Mouse (Mus musculus) thymus, adult 2 months (tissue): ENCODE measurements at regions not wholly inside any gene's neighbourhood (a gene's known extent, or its start where the extent isn't known, plus 50 kb on each side); places are given as distances from the start of the nearest gene placed in this dataset.

Experiments used
- DNase-seq: peaks from one replicate; pipeline ENCODE4 v3.0.0; 2021
- H3K27ac ChIP-seq: fragments of 200-500 bp; 2 replicates; pipeline ENCODE4 v1.5.1; 2012; ENCODE audit warnings: low read length, control low read depth; ENCODE audit not compliant: control insufficient read depth, insufficient read depth
- H3K27me3 ChIP-seq: fragments of 200-500 bp; 2 replicates; pipeline ENCODE4 v1.6.1; 2012; ENCODE audit warnings: mild to moderate bottlenecking, low read length, moderate library complexity, mixed read lengths; ENCODE audit not compliant: control insufficient read depth, insufficient read depth
- H3K36me3 ChIP-seq: fragments of 200-500 bp; 2 replicates; pipeline ENCODE4 v1.6.1; 2012; ENCODE audit warnings: mild to moderate bottlenecking, low read length, moderate library complexity; ENCODE audit not compliant: control insufficient read depth, insufficient read depth
- H3K4me1 ChIP-seq: fragments of 200-500 bp; replicated peaks from 2 replicates; pipeline ENCODE4 v1.6.1; 2012; ENCODE audit warnings: low read length; ENCODE audit not compliant: control insufficient read depth, insufficient read depth
- H3K4me3 ChIP-seq: fragments of 200-500 bp; 2 replicates; pipeline ENCODE4 v1.5.1; 2012; ENCODE audit warnings: mild to moderate bottlenecking, low read length, control low read depth, moderate library complexity; ENCODE audit not compliant: control insufficient read depth, insufficient read depth
- CTCF ChIP-seq: fragments of 200-500 bp; IDR thresholded peaks from 2 replicates; pipeline ENCODE4 v1.5.1; 2012; ENCODE audit warnings: mild to moderate bottlenecking, control low read depth, low read length, moderate library complexity, borderline replicate concordance; ENCODE audit not compliant: control insufficient read depth, poor library complexity, insufficient read depth; ENCODE audit errors: extremely low read depth
- POLR2A ChIP-seq: fragments of 200-500 bp; IDR thresholded peaks from 2 replicates; pipeline ENCODE4 v1.6.1; 2012; ENCODE audit warnings: mild to moderate bottlenecking, low read length, control low read depth, moderate library complexity; ENCODE audit not compliant: control insufficient read depth, poor library complexity, insufficient read depth; ENCODE audit errors: extremely low read depth
- WGBS: fragments of 180-500 bp; shearing (Covaris S2); methylation state at CpG from one replicate; pipeline ENCODE4 v1.1.7; 2018; 5-methylcytosine and 5-hydroxymethylcytosine counted together

GRCm38 (mm10) chr5:96919149-96919548, 78.3 kb upstream of the Bmp2k start:
- Histone ChIP-seq H3K27ac (no peak overlapping the region), H3K4me1 (peaks cover 21% of the 10 kb centered on the region), H3K36me3 (no peaks in the 10 kb centered on the region), H3K27me3 (no peaks in the 10 kb centered on the region), H3K4me3 (no peak overlapping the region)
- TF ChIP-seq CTCF (no peak), POLR2A (no peak)
- 33% methylated on average over 6 of the region's 6 CpGs for WGBS
- DNase-seq, result no peak

- no peak for DNase-seq
- TF ChIP-seq POLR2A (no peak), CTCF (no peak)
- no peaks in the 10 kb centered on the region for H3K36me3 ChIP-seq
- WGBS, result 48% methylated on average over 6 of the region's 6 CpGs
- H3K4me3 ChIP-seq, result no peak overlapping the region
- no peak overlapping the region for H3K27ac ChIP-seq
- no peaks in the 10 kb centered on the region for H3K27me3 ChIP-seq
- peaks cover 19% of the 10 kb centered on the region for H3K4me1 ChIP-seq
These were observed 76.5 kb upstream of the Bmp2k start for GRCm38 (mm10) chr5:96921037-96921436.

- TF ChIP-seq CTCF, result no peak
- no peak for TF ChIP-seq POLR2A
- WGBS, result 3% methylated on average over 6 of the region's 6 CpGs
- H3K27me3 ChIP-seq, result no peaks in the 10 kb centered on the region
- no peak for DNase-seq
- H3K27ac ChIP-seq, result no peak overlapping the region
- no peak overlapping the region for H3K4me3 ChIP-seq
- H3K36me3 ChIP-seq, result no peaks in the 10 kb centered on the region
- H3K4me1 ChIP-seq, result peaks cover 18% of the 10 kb centered on the region
These were observed 76.0 kb upstream of the Bmp2k start for GRCm38 (mm10) chr5:96921511-96921910.

GRCm38 (mm10) chr5:96921973-96922715, 75.3 kb upstream of the Bmp2k start:
- H3K4me3 ChIP-seq, result no peak overlapping the region

GRCm38 (mm10) chr5:96922716-96923076, 74.8 kb upstream of the Bmp2k start:
- TF ChIP-seq POLR2A (no peak), CTCF (no peak)
- no peak for DNase-seq
- WGBS, result 67% methylated on average over 4 of the region's 4 CpGs
- H3K36me3 ChIP-seq, result no peaks in the 10 kb centered on the region
- H3K4me1 ChIP-seq, result peaks cover 16% of the 10 kb centered on the region
- no peaks in the 10 kb centered on the region for H3K27me3 ChIP-seq
- no peak overlapping the region for H3K4me3 ChIP-seq
- no peak overlapping the region for H3K27ac ChIP-seq

More at GRCm38 (mm10) chr5:96921973-96922715, 75.3 kb upstream of the Bmp2k start:
- WGBS, result 38% methylated on average over 11 of the region's 11 CpGs
- H3K27ac ChIP-seq, result no peak overlapping the region
- peaks cover 18% of the 10 kb centered on the region for H3K4me1 ChIP-seq
- no peak for TF ChIP-seq POLR2A
- TF ChIP-seq CTCF, result no peak
- no peak for DNase-seq
- no peaks in the 10 kb centered on the region for H3K36me3 ChIP-seq
- no peaks in the 10 kb centered on the region for H3K27me3 ChIP-seq

GRCm38 (mm10) chr5:96923526-96923925, 74.0 kb upstream of the Bmp2k start:
- Histone ChIP-seq H3K27ac (no peak overlapping the region), H3K4me1 (peaks cover 13% of the 10 kb centered on the region), H3K4me3 (no peak overlapping the region), H3K27me3 (no peaks in the 10 kb centered on the region), H3K36me3 (no peaks in the 10 kb centered on the region)
- TF ChIP-seq POLR2A, result no peak
- no peak for TF ChIP-seq CTCF
- no peak for DNase-seq
- 79% methylated on average over 1 of the region's 1 CpGs for WGBS
